Mouse (Mus musculus): ENCODE results near the gene Tmem62. TPM values are rescaled to one million over a fixed set of nuclear protein-coding genes. Genes with fewer than 3 reads are reported as not detected.
"Not testable (repeated sequence)": the region's sequence is repeated elsewhere in the genome, so short reads cannot be mapped to it uniquely, and the experiment has no call there.

Tmem62 gene
- total RNA-seq, 2 experiments from 2014 or later, result 20.6 to 24.9 TPM

DNA sequence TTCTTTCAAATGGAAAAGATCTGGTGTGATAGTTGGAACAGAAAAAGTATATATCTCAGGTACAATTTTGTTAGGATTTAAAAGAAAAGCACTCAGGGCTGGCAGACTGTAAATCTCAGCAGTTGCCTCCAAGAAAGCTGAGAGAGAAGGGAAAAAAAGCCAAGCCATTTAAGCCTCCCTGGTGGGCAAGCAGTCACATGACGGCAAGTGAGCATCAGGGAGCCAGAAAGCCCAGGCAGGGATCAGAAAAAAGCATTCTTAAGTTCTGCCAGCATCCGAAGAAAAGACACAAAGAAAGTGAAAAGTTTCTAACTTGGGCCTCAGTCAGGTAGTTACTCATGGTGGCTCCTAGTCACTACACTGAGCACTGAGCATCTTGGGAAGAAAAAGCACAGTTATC is 6.8 kb downstream of the Tmem62 start:
- intact Hi-C loops (cut with DNase I), result no loop called here
- no peak for DNase-seq (ENCODE audit: extremely low spot score in 1 of 2, low spot score in 2 of 2)

- intact Hi-C loops (cut with DNase I), result no loop called here
- no peak for DNase-seq (ENCODE audit: extremely low spot score in 1 of 2, low spot score in 2 of 2)
These were observed 8.4 kb downstream of the Tmem62 start for GRCm38 (mm10) chr2:120985241-120985640.

- intact Hi-C loops (cut with DNase I), result no loop called here
These were observed 14.4 kb downstream of the Tmem62 start for GRCm38 (mm10) chr2:120991196-120991595.

GRCm38 (mm10) chr2:120996607-120997006 is 19.8 kb downstream of the Tmem62 start:
- DNase-seq (ENCODE audit: extremely low spot score in 1 of 2, low spot score in 2 of 2); intact Hi-C loops (cut with DNase I): not testable (repeated sequence)

More at GRCm38 (mm10) chr2:120991196-120991595, 14.4 kb downstream of the Tmem62 start:
- no peak for DNase-seq (ENCODE audit: extremely low spot score in 1 of 2, low spot score in 2 of 2)

- intact Hi-C loops (cut with DNase I), result no loop called here
- no peak for DNase-seq (ENCODE audit: extremely low spot score in 1 of 2, low spot score in 2 of 2)
These were observed 22.0 kb downstream of the Tmem62 start for GRCm38 (mm10) chr2:120998863-120999262.

DNA sequence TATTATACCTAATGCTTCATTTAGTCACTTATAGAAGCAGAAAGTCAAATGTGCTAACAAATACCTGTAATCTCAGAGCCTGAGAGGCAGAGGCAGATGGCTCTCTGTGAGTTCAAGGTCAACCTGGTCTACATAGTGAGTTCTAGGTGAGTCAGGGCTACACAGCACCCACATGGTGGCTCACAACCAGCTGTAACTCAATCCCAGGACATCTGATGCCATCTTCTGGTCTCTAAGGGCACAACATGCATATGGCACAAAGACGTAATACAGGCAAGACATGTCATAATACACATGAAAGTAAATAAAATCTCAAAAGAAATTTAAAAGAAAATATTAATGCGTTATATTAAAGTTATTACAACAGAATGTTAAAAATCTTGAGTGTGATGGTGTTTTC is 26.8 kb downstream of the Tmem62 start:
- DNase-seq (ENCODE audit: extremely low spot score in 1 of 2, low spot score in 2 of 2), result no peak

DNA sequence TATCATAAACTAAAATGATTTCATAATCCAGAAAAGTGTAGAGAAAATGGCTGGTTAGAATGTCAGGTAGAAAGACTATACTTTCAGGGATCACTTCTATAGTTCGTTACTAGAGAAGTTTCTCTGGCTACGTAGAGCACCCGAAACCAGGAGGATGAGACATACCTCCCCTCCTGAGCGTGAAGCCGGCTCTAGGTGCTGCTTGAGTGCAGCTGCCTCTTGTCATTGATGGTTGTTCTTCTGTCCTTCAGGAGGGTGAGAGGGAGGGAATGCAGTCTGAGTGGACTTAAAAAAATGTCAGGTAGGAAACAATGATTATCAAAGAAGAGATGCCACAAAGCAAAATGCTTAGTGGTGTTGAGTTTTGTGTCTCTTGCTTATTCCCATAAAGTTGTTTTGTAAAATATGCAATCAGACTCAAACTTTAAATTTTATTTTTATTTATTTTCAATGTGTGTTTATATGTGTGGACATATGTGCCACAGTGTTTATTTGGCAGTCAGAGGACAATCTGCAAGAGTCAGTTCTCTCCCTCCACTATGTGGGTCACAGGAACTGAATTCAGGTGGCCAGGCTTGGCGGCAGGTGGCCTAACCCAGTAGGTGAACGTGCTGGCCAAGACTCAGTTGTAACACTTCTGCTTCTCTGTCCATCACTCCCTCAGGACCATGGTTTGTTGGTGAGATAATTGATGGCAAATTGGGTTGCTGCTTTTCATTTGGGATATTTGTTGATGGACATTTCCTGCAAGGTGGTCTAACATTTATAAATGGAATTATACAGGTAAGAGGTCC is 27.4 kb downstream of the Tmem62 start:
- intact Hi-C loops (cut with DNase I), result no loop called here

More for the DNA sequence above, 26.8 kb downstream of the Tmem62 start:
- intact Hi-C loops (cut with DNase I), result no loop called here

DNA sequence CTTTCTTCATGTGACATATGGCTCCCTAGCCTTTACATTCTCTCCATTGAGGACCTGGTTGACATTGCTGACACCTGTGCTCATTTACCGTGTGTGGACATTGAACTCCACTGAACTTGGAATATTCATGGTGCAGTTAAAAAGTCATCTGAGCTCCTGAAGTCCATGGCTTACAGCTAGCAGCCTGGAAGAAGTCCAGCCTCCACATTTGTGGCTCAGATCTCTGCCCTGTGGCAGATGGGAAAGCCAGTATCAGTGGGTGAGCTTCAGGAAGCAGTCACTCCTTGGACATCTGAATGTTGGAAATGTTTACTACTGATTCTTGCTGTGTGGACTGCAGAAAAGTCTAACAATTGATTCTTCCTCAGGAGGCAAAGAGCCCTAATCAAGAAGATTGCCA is 30.2 kb downstream of the Tmem62 start:
- intact Hi-C loops (cut with DNase I), result no loop called here

More for the DNA sequence above, 27.4 kb downstream of the Tmem62 start:
- DNase-seq (ENCODE audit: extremely low spot score in 1 of 2, low spot score in 2 of 2), result no peak

DNA sequence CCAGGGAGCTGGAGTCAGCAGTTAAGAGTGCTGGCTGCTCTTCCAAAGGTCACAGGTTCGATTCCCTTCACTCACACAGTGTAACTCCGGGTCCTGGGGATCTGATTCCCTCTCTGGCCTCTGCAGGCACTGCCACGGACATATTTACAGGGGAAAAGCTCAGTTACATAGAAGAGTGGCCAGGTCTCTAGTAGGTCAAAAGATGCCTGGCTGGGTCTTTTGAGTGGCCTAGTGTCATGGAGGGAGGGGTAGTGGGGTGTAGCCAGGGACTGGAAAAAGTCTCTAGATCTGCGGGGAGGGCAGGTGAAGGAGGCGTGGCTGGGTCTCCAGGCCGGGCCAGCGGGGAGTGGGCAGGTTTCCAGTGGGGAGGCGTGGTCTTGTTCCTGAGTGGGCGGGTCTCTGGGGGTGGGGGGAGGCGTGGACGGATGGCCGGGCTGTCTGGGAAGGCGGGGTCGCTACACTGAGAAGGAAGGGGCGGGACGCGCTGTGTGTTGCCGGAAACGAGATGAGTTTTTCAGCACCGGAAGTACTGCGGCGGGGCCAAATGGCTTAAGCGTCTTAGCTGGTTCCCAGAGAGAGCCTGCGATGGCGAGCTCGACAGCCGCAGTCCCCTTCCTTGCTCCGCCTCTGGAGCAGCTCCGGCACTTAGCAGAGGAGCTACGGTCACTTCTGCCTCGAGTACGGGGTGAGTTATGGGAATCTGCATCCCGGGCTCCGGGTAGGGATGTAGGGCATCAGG is 31.3 kb downstream of the Tmem62 start, which contains the start of gene Ccndbp1:
TSS of gene Ccndbp1 (plus strand) at position 479 of the 739 bp plus-strand sequence.
- DNase-seq (ENCODE audit: extremely low spot score in 1 of 2, low spot score in 2 of 2), result peak; percentile 83 to 94
- intact Hi-C loops (cut with DNase I), result no loop called here

More for the DNA sequence above, 30.2 kb downstream of the Tmem62 start:
- DNase-seq (ENCODE audit: extremely low spot score in 1 of 2, low spot score in 2 of 2), result no peak

DNA sequence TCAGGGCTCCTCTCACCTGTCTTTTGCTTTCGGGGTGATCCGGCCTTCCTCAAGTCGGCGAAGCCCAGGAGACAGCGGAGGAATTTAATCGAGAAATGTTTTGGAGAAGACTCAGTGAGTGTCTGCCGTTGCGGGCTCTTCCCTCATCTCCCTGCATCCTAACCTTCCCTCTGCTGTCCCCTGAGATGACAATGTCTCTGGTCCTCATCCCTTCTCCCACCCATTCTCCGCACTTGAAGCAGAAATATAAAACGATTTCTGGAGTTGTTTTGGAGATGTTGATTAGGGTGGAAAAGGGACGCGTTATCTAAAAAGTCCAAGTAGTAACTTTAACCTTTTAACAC is 31.8 kb downstream of the Tmem62 start:
- intact Hi-C loops (cut with DNase I), result no loop called here
- DNase-seq (ENCODE audit: extremely low spot score in 1 of 2, low spot score in 2 of 2), result no peak

DNA sequence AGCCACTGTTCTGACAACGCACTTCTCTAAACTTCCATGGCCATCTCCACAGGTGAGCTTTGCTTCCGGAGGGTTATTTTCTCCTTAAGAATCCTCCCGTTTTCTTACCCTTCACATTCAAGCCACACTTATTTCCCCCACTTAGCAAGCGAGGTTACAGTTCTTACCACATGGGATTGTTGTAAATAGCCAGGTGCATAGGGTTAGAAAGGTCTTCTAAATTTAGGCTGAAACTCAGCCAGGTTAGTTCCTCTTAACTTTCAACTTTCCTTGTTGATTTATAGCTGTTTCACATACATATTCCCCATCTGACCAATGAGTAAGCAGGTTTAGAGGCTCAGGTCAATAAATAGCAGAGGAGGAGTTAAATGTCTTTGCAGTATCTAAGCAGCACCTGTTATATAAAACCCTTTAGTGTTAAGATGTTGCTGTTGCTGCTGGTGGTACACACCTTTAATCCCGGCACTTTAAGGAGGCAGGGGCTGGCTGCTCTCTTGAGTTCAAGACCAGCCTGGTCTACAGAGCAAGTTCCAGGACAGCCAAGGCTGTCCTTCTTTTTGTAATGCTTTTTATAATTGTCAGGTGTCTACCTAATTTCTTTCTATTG is 32.4 kb downstream of the Tmem62 start:
- DNase-seq (ENCODE audit: extremely low spot score in 1 of 2, low spot score in 2 of 2), result no peak
- intact Hi-C loops (cut with DNase I), result no loop called here

GRCm38 (mm10) chr2:121012676-121013075 is 35.9 kb downstream of the Tmem62 start:
- DNase-seq (ENCODE audit: extremely low spot score in 1 of 2, low spot score in 2 of 2), result no peak
- intact Hi-C loops (cut with DNase I), result no loop called here

GRCm38 (mm10) chr2:121015507-121015906 is 38.7 kb downstream of the Tmem62 start:
- intact Hi-C loops (cut with DNase I), result no loop called here
- no peak for DNase-seq (ENCODE audit: extremely low spot score in 1 of 2, low spot score in 2 of 2)

GRCm38 (mm10) chr2:121016226-121016625 is 39.4 kb downstream of the Tmem62 start:
- no peak for DNase-seq (ENCODE audit: extremely low spot score in 1 of 2, low spot score in 2 of 2)
- intact Hi-C loops (cut with DNase I), result no loop called here

GRCm38 (mm10) chr2:121017151-121017550 is 40.3 kb downstream of the Tmem62 start:
- no peak for DNase-seq (ENCODE audit: extremely low spot score in 1 of 2, low spot score in 2 of 2)
- intact Hi-C loops (cut with DNase I), result no loop called here

- intact Hi-C loops (cut with DNase I), result no loop called here
- DNase-seq (ENCODE audit: extremely low spot score in 1 of 2, low spot score in 2 of 2), result no peak
These were observed 46.1 kb downstream of the Tmem62 start for GRCm38 (mm10) chr2:121022918-121023317.

- no peak for DNase-seq (ENCODE audit: extremely low spot score in 1 of 2, low spot score in 2 of 2)
- intact Hi-C loops (cut with DNase I), result no loop called here
These were observed 60.0 kb downstream of the Tmem62 start, which contains the start of gene Epb42 for GRCm38 (mm10) chr2:121036733-121037341. TSS of gene Epb42 (minus strand) at chr2:121037072.

GRCm38 (mm10) chr2:121038851-121039250 is 62.0 kb downstream of the Tmem62 start:
- intact Hi-C loops (cut with DNase I); DNase-seq (ENCODE audit: extremely low spot score in 1 of 2, low spot score in 2 of 2): not testable (repeated sequence)

GRCm38 (mm10) chr2:121039382-121039781 is 62.6 kb downstream of the Tmem62 start:
- intact Hi-C loops (cut with DNase I), result no loop called here

More at GRCm38 (mm10) chr2:121039382-121039781, 62.6 kb downstream of the Tmem62 start:
- no peak for DNase-seq (ENCODE audit: extremely low spot score in 1 of 2, low spot score in 2 of 2)

Measured in left cerebral cortex, postnatal 10 days (tissue).